Mouse (Mus musculus) CD4-positive, CD25-positive, alpha-beta regulatory T cell, adult 2 months (primary cell): ENCODE measurements around the gene Brd4.

ENCODE experiments used
- DNase-seq: peaks from one replicate; pipeline ENCODE4 v3.0.0-alpha.2; 2012; ENCODE audit warnings: low read depth, low spot score

Gene Brd4

DNA sequence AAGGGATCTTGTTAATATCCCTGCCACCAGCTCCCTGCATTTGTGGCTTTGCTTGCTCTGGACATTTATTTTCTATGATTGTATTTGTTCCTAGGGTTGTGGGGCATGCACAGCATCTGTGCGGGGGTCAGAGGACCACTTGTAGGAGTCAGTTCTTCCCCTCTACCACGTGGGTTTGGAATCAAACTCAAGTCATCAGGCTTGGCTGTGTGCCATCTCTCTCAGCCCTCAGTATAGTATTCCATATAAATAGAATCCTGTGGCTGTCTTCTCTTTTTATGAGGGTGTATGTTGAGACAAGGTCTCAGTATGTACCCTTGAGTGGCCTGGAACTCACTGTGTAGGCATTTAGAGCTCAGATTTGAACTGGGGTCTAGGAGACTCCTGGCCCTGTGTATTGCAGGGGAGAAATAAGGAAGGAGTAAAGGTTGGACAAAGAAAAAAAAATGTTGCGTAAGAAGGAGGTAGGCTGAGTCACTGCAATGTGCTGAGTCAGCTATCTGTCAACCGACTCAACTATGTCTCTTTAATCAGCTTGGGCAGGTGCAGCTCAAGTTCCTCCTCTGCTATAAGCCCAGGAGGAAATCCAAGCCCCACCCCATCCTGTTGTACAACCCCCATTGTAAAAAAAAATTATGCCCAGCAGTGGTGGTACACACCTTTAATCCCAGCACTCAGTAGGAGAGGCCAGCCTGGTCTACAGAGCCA is 114.8 kb downstream of the Brd4 start:
- DNase-seq: no peak

DNA sequence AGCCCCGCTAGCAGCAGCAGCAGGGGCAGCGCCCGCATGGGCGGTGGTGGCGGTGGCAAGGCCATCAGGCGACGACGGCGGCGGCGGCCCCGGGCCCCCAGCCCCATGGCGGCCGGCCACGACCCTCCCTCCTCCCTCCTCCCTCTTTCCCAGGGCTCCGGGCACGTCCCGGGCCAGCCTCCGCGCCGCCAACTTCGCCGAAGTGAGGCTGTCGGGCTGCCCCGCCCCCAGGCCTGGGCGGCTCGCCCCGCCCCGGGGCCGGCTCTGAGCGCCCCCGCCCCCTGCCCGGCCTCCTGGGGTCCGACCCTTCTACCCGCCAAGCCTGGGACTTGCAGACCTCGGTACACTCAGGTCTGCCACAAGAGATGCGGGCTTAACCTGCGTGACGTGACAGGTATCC is 117.8 kb downstream of the Brd4 start, which contains the start of gene Notch3:
Notch3 (minus strand) TSS at position 166 of the 400 bp plus-strand sequence.
- peak; percentile 55 for DNase-seq

- peak; percentile 75 for DNase-seq
Measured at GRCm38 (mm10) chr17:32165803-32166595, 118.5 kb downstream of the Brd4 start.

- DNase-seq: no peak
Measured at GRCm38 (mm10) chr17:32165266-32165802, 119.2 kb downstream of the Brd4 start.

GRCm38 (mm10) chr17:32164780-32165179 is 119.7 kb downstream of the Brd4 start:
- DNase-seq: no peak

- DNase-seq: no peak
Measured at GRCm38 (mm10) chr17:32163910-32164650, 120.4 kb downstream of the Brd4 start.

DNA sequence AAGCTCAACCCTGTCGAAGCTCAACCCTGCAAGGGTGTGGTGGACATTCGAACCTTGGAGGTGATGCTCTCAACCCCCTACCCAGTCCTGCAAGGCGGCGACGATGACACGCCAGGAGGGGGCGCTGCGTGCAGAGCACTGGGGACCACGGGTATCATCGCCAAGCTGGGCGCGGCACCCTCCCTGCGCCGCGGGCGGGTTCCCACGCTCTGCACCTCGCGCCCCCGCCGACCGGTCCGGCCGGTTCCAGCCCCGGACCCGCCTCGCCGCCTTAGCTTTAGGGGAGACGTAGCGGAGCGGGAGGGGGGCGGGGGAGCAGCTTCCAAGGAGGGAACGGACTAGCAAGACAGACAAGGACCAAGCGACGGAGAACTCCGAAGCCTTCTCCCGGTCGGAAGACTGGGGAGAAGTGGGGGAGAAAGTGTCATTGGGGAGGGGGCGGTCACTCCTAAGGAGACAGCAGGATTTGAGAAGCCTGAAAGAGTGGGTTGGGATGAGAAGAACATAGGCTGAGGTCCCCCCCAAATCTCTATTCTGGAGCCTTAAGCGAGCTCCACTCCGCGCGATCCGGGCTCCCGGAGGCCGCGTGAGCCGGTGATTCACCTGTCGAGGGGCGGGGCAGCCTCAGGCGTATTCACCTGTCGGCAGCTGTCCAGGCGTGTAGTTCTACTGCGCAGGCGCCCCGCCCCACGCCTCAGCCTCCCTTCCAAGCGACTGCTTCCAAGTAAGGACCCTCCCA is 122.2 kb downstream of the Brd4 start:
- peak; percentile 78 for DNase-seq

DNA sequence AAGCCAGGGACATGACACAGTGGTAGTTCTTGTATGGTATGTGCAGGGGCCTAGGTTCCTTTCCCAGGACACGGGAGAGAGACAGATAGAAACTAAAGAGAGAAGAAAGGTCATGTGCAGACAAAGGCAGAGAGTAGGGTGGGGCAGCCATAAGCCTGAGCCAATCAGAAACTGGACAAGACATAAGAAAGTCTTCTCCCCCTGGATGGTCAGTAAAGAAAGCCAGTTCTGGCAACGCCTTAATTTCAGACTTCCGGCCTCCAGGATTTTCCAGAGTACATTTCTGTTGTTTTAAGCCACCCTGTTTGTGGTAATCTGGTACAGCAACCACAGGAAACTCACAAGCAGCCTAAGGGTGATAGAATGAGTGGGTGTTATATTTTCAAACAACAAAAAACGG is 123.6 kb downstream of the Brd4 start:
- DNase-seq: no peak

DNA sequence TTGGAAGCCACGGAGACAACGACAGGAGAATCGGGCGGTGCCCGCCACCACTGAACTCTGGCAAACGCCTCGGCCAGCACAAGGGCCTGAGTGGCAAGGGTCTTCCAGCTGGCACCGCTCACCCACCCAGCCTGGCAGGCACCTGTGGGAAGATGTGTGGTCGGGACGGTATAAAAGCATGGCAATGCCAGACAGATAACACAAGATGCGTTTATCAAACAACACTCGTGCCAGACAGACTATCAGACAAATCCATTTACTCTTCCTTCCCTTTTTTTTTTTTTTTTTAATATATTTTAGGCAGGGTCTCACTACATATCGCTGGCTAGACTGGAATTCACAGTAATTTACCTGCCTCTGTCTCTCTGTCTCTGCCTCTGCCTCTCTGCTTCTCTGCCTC is 125.7 kb downstream of the Brd4 start:
- no peak for DNase-seq

GRCm38 (mm10) chr17:32146718-32147117 is 137.8 kb downstream of the Brd4 start:
- no peak for DNase-seq
